Mouse (Mus musculus): ENCODE results near the gene Dnase2a. TPM values are rescaled to one million over a fixed set of nuclear protein-coding genes. Genes with fewer than 3 reads are reported as not detected.
A peak's percentile ranks its signal among the peaks of the same experiment; 100 is the strongest.

Gene Dnase2a
- total and polyA plus RNA-seq, 2 experiments from 2014 or later, result 4.3 to 6.7 TPM

DNA sequence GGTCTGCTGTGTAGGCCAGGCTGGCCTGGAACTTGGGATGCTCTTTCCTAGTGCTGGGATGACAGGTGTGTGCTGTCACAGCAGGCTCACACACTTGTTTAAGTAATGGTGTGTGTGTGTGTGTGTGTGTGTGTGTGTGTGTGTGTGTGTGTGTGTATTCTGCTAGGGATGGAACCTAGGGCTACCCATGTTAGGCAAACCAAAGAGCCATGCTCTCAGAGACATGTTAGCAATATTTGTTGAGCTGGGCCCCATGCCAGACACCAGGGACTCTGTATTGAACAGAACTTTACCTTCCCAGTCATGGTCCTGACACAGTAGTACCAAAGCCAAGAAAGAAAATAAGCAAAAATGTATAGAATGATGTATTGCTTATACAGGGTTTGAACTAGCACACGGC lies 19.2 kb downstream of the Dnase2a start:
- peaks cover 36% of the 10 kb centered on the region for H3K36me3 ChIP-seq (ENCODE audit: insufficient read depth, low read length)

DNA sequence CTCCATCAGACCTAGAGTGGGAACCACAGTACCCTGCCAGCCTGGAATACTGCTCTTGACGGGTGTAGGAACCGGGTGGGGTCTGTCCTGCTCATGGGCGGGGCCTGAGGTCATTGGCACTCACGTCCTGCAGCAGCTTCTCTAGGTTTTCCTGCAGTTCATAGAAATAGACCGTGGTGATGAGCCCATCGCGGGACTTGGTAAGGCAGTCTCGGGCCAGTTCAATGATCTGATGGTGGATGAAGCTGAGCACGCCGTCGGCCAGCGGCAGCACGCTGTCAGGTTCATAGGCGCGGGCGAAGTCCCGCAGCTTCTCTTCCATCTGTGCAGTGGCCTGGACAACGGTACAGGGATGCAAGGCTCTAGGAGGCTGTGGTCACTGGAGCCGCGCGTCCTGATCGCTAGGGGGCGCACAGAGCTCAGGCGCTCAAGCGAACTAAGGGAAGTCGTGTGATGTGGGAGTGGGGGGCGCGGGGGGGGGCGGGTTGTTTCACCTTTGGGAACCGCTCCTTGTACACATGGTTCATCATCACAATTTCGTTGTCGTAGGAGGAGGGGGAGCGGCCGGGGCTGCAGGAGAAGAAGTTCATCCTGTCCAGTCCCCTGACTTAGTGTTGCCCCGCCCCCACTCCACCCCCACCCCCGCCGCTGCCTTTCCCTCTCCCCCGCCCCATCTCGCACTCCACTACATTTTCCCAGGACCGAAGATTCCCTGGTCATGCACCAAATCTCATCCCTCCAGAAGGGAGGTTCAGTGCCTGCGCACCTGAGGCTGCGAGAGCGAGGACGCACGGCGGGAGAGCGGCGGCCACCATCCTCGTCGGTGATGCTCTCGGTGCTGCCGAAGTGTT lies 20.3 kb downstream of the Dnase2a start:
- TF ChIP-seq CTCF (IDR thresholded peaks at IDR 0.05), result peak; percentile 76
- WGBS, result 3% methylated on average over 46 of the region's 52 CpGs
- Histone ChIP-seq H3K4me1 (ENCODE audit: insufficient read depth, low read length) (no peaks in the 10 kb centered on the region), H3K27ac (ENCODE audit: low read depth, low read length) (no peak overlapping the region), H3K9me3 (ENCODE audit: low read length) (no peaks in the 10 kb centered on the region), H3K27me3 (ENCODE audit: insufficient read depth, low read length) (no peaks in the 10 kb centered on the region), H3K4me2 (ENCODE audit: low read depth, low read length, poor library complexity, severe bottlenecking) (peak overlapping the region; percentile 37), H3K36me3 (ENCODE audit: insufficient read depth, low read length) (peaks cover 34% of the 10 kb centered on the region), H3K9ac (replicated peaks; ENCODE audit: low read length, poor library complexity, severe bottlenecking) (no peak overlapping the region), H3K4me3 (ENCODE audit: low read depth, low read length) (0 out of 2 replicates have a peak overlapping the region, but pooled peaks have one; percentile 8)
- DNase-seq (ENCODE audit: low spot score) (peak; percentile 80), ATAC-seq (ENCODE audit: low FRiP score) (peak; percentile 72)

More for the DNA sequence above, 19.2 kb downstream of the Dnase2a start:
- Histone ChIP-seq H3K4me1 (ENCODE audit: insufficient read depth, low read length) (no peaks in the 10 kb centered on the region), H3K4me3 (ENCODE audit: low read depth, low read length) (no peak overlapping the region), H3K9me3 (ENCODE audit: low read length) (no peaks in the 10 kb centered on the region), H3K9ac (replicated peaks; ENCODE audit: low read length, poor library complexity, severe bottlenecking) (no peak overlapping the region), H3K27me3 (ENCODE audit: insufficient read depth, low read length) (no peaks in the 10 kb centered on the region), H3K4me2 (ENCODE audit: low read depth, low read length, poor library complexity, severe bottlenecking) (no peak overlapping the region), H3K27ac (ENCODE audit: low read depth, low read length) (no peak overlapping the region)
- DNase-seq (ENCODE audit: low spot score) (no peak), ATAC-seq (ENCODE audit: low FRiP score) (no peak)
- TF ChIP-seq CTCF (IDR thresholded peaks at IDR 0.05), result no peak
- WGBS, result 94% methylated on average over 1 of the region's 1 CpGs

DNA sequence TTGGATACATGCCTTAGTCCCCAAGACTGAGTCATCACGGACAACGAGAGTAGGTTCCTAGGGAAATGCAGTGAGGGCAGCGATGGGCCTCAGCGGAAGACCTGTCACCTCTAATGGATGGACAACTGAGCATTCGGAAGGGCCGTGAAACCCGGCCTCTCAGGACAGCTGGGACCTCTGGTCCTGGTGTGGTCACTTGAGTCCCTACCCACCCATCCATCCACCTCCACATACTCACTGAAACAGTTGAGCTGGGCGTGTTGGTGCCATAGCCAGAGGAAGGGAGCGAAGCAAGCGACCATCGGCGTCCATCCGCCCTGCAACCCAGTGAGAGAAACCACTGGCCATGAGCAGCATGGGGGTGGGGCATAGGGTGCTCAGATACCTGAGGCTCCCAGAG lies 22.2 kb downstream of the Dnase2a start:
- no peaks in the 10 kb centered on the region for H3K9me3 ChIP-seq (ENCODE audit: low read length)
- no peak overlapping the region for H3K27ac ChIP-seq (ENCODE audit: low read depth, low read length)
- ATAC-seq (ENCODE audit: low FRiP score) (no peak), DNase-seq (ENCODE audit: low spot score) (no peak)
- WGBS, result 92% methylated on average over 13 of the region's 13 CpGs
- no peak overlapping the region for H3K4me3 ChIP-seq (ENCODE audit: low read depth, low read length)
- peaks cover 21% of the 10 kb centered on the region for H3K36me3 ChIP-seq (ENCODE audit: insufficient read depth, low read length)
- no peaks in the 10 kb centered on the region for H3K27me3 ChIP-seq (ENCODE audit: insufficient read depth, low read length)
- peaks cover 5% of the 10 kb centered on the region for H3K4me1 ChIP-seq (ENCODE audit: insufficient read depth, low read length)
- H3K9ac ChIP-seq (replicated peaks; ENCODE audit: low read length, poor library complexity, severe bottlenecking), result 0 out of 2 replicates have a peak overlapping the region, but pooled peaks have one; percentile 19
- TF ChIP-seq CTCF (IDR thresholded peaks at IDR 0.05), result no peak
- H3K4me2 ChIP-seq (ENCODE audit: low read depth, low read length, poor library complexity, severe bottlenecking), result no peak overlapping the region

DNA sequence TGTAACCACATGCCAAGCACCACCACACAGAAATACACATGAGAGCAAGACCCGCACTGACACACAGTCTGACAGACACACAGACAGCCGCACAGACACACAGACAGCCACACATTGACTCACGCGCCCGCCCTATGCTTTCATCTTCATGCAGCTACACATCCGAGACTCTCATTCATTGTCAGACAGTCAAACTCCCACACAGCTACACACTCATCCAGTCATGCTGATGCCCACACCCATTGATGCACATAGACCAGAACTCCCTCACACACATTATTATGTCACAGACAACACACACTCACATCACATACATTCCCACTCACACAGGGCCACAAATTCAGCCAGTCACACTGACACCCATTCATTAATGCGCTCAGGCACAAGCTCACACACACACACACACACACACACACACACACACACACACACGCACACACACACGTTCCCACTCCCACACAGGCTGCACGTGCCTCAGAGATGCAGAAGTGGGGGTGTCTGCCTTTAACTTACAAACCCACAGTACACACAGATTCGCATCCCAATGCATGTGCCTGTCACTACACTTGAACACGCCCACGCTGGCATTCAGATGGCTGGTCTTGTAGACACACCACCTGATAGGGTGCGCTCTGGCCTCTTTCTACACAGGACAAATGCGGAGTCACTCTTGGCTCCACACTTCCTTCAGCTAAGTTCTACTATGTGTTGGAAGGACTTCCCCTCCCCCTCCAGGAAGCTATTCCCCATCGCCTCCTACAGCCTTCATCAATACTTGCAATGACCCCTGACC lies 25.6 kb downstream of the Dnase2a start:
- Histone ChIP-seq H3K4me1 (ENCODE audit: insufficient read depth, low read length) (peaks cover 5% of the 10 kb centered on the region), H3K27ac (ENCODE audit: low read depth, low read length) (no peak overlapping the region), H3K27me3 (ENCODE audit: insufficient read depth, low read length) (no peaks in the 10 kb centered on the region), H3K9me3 (ENCODE audit: low read length) (no peaks in the 10 kb centered on the region), H3K4me3 (ENCODE audit: low read depth, low read length) (peak overlapping the region; percentile 93; the same call in 1 of the 2 replicates), H3K36me3 (ENCODE audit: insufficient read depth, low read length) (peaks cover 12% of the 10 kb centered on the region), H3K4me2 (ENCODE audit: low read depth, low read length, poor library complexity, severe bottlenecking) (peak overlapping the region; percentile 93), H3K9ac (replicated peaks; ENCODE audit: low read length, poor library complexity, severe bottlenecking) (no peak overlapping the region)
- DNase-seq (ENCODE audit: low spot score) (no peak), ATAC-seq (ENCODE audit: low FRiP score) (no peak)
- WGBS, result 82% methylated on average over 16 of the region's 16 CpGs
- no peak for TF ChIP-seq CTCF (IDR thresholded peaks at IDR 0.05)

DNA sequence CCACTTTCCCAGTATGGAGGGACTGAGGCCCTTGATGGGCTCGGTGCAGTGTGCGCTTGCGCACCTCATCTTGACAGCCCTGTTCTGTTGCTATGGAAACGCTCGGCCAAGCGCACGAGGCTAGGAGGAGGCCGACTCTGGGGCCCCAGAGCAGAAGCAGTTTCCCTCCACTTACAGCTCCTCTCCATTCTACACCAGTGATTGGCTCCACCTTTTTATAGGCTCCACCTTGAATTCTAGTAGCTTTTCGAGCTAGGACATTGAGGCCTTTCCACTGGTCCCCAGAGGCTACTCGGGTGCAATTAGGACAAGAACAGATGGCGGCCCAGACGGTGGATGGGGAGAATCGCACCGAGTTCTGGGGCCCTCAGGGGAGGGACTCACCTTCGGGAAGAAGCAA lies 26.5 kb downstream of the Dnase2a start:
- WGBS, result 3% methylated on average over 15 of the region's 15 CpGs
- Histone ChIP-seq H3K4me1 (ENCODE audit: insufficient read depth, low read length) (peaks cover 5% of the 10 kb centered on the region), H3K27ac (ENCODE audit: low read depth, low read length) (peak overlapping the region; percentile 97), H3K9me3 (ENCODE audit: low read length) (no peaks in the 10 kb centered on the region), H3K27me3 (ENCODE audit: insufficient read depth, low read length) (no peaks in the 10 kb centered on the region), H3K4me2 (ENCODE audit: low read depth, low read length, poor library complexity, severe bottlenecking) (peak overlapping the region; percentile 93), H3K9ac (replicated peaks; ENCODE audit: low read length, poor library complexity, severe bottlenecking) (peak overlapping the region; percentile 99), H3K4me3 (ENCODE audit: low read depth, low read length) (peak overlapping the region; percentile 93), H3K36me3 (ENCODE audit: insufficient read depth, low read length) (peaks cover 11% of the 10 kb centered on the region)
- peak; percentile 94 for DNase-seq (ENCODE audit: low spot score)
- peak; percentile 63 for ATAC-seq (ENCODE audit: low FRiP score)
- no peak for TF ChIP-seq CTCF (IDR thresholded peaks at IDR 0.05)

Measured in midbrain, postnatal 0 days (tissue).